Mouse (Mus musculus) neural tube, embryonic 14.5 days (tissue): Measurements from ENCODE around the gene Txnl4b. TPM values are rescaled to one million over a fixed set of nuclear protein-coding genes. Genes with fewer than 3 reads are reported as not detected.

Experiments
- ATAC-seq: fragments of 200-750 bp; cut with Nextera tagmentation; 2 replicates; pipeline ENCODE4 v1.8.0; 2017; ENCODE audit warnings: low read depth, mild to moderate bottlenecking, moderate TSS enrichment, moderate library complexity
- H3K27ac ChIP-seq: fragments of 300-500 bp; sonication (generic); 2 replicates; pipeline ENCODE4 v1.5.1; 2014; ENCODE audit warnings: low read depth, mild to moderate bottlenecking, control low read depth, low read length, moderate library complexity, mixed read lengths
- H3K27me3 ChIP-seq: fragments of 300-500 bp; sonication (generic); 2 replicates; pipeline ENCODE4 v1.6.1; 2014; ENCODE audit warnings: low read length; ENCODE audit not compliant: control insufficient read depth, insufficient read depth
- H3K36me3 ChIP-seq: fragments of 300-500 bp; sonication (generic); 2 replicates; pipeline ENCODE4 v1.6.1; 2014; ENCODE audit warnings: low read length, mixed read lengths; ENCODE audit not compliant: control insufficient read depth, insufficient read depth
- H3K4me1 ChIP-seq: fragments of 300-500 bp; sonication (generic); 2 replicates; pipeline ENCODE4 v1.6.1; 2014; ENCODE audit warnings: low read length; ENCODE audit not compliant: control insufficient read depth, insufficient read depth
- H3K4me2 ChIP-seq: fragments of 300-500 bp; sonication (generic); 2 replicates; pipeline ENCODE4 v1.6.1; 2014; ENCODE audit warnings: mild to moderate bottlenecking, low read depth, low read length, control low read depth
- H3K4me3 ChIP-seq: fragments of 300-500 bp; sonication (generic); 2 replicates; pipeline ENCODE4 v1.5.1; 2014; ENCODE audit warnings: low read depth, low read length, control low read depth, mixed read lengths
- H3K9ac ChIP-seq: fragments of 300-500 bp; sonication (generic); replicated peaks from 2 replicates; pipeline ENCODE4 v1.6.1; 2014; ENCODE audit warnings: low read depth, mild to moderate bottlenecking, control low read depth, low read length, mixed read lengths
- H3K9me3 ChIP-seq: fragments of 300-500 bp; sonication (generic); 2 replicates; pipeline ENCODE4 v1.6.1; 2016; ENCODE audit warnings: low read length; ENCODE audit not compliant: control insufficient read depth
- WGBS: fragments of 180-500 bp; shearing (Covaris S2); extraction: QIAGEN DNeasy Blood & Tissue Kit; methylation state at CpG from one replicate; pipeline ENCODE4 v1.1.7; 2014; 5-methylcytosine and 5-hydroxymethylcytosine counted together
- polyA plus RNA-seq: library from polyadenylated mRNA; unstranded; fragments of >200 nt; fragmentation: Nextera tagmentation; extraction: Ambion mirVana; gene quantifications from 2 replicates; pipeline ENCODE4 v1.2.1, GENCODE M21; 2014

The Txnl4b gene
- polyA plus RNA-seq: 31.9 TPM in 2 replicates

DNA sequence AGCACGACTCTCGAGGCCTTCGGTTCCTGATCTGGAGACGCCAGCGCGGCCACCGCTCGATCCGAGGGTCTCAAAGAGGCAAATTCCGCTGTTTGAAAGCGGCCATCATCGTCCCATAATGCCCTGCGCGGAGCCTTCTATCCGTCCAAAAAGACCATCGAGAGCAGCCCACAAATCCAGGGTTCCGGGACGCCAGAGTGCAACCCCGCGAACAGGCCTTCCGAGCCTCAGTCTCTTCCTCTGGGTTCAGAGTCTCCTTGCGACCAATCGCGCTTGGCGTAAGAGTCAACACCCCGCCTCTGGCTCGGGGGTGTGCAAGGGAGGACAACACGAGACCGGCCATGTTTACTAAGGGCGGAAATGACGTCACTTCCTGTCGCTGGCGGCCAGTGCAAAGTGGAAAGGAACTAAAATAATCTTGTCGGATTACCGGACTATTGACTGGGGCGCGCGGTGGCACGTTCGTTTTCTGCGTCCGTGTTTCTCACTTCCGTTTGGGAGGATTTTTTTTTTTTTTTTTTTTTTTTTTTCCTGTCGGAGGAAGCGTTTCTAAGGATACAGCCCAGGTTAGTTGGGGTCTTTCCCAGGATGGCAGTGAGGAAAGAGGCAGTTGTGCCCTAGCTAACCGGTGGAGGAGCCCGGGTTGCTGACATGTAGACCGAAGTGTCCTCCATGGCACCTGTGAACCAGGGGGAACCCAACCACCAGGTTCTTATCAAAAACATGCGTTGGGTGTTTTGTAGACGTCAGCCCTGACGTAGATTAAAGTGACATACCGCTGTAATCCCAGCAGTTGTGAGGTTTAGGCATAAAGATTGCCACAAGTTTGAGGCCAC, at the start of gene Txnl4b, which contains the start of gene Dhx38:
Gene Txnl4b, plus strand, starts transcription at position 395 of the 836 bp plus-strand sequence.
Gene Dhx38, minus strand, starts transcription at position 364 of the 836 bp plus-strand sequence.
- Histone ChIP-seq H3K4me1 (peaks cover 13% of the 10 kb centered on the region), H3K4me2 (peak within 1 kb of the TSS; percentile 93), H3K27ac (peak within 1 kb of the TSS; percentile 88), H3K4me3 (peak within 1 kb of the TSS; percentile 89), H3K27me3 (no peaks in the 10 kb centered on the region), H3K9ac (peak within 1 kb of the TSS; percentile 94), H3K36me3 (peaks cover 9% of the 10 kb centered on the region), H3K9me3 (no peaks in the 10 kb centered on the region)
- peak; percentile 100 for ATAC-seq
- under 1% methylated on average over 52 of the region's 52 CpGs for WGBS

DNA sequence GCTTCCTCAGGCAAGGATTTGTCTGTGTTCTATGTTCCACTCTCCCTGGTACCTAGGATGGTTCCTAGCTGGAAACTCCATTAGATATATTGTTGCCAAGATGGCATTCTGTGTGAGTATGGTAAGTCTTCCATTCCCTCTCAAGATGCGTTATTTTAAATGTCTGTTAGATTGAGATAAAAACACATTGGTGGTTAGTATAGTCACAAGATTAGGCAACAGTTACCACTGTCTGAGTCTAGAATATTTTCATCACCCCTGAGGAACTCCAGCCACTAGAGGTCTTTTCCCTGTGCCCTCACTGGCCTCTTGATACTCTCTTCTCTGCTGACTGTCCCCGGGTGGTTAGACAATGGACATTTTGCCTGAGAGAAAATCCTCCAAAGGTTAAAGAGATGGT, 41.7 kb upstream of the Txnl4b start:
- Histone ChIP-seq H3K27ac (no peak overlapping the region), H3K27me3 (no peaks in the 10 kb centered on the region), H3K4me2 (no peak overlapping the region), H3K36me3 (no peaks in the 10 kb centered on the region), H3K9ac (no peak overlapping the region), H3K4me1 (no peaks in the 10 kb centered on the region), H3K9me3 (no peaks in the 10 kb centered on the region), H3K4me3 (no peak overlapping the region)
- ATAC-seq: no peak
- 81% methylated on average over 2 of the region's 2 CpGs for WGBS

DNA sequence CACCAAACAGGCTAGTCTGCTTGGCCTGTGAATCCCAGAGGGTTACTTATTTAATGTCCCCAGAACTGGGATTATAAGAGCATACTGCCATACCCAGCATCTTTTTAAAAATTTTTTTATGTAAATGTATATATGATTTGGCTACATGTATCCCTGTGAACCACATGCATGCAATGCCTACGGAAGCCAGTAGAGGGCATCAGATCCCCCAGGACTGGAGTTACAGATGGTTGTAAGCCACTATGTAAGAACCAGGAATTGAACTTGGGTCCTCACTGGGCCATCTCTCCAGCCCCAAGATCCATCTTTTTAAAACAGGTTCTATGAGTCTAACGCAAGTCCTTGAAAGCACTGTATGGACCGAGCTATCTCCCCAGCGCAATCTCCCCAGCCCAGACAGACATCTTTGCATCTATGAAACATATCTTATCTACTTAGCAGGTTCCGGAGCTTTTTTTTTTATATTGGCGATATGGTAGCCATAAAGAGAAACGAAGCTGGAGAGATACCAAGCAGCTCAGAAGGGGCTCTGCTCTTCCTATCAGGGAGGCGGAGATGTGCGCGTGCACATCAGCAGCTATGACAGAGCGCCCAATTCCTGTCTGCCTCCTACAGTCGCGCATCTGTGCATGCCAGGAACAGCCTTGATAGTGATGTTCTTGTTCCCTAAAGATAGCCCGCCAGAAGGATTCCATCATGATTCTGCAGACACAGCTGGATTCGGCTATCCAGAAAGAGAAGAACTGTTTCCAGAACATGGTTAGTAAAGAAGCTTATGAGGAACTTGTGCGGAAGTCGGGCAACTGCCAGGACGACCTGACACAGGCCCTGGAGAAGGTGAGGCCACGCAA, 30.3 kb upstream of the Txnl4b start:
- no peak for ATAC-seq
- Histone ChIP-seq H3K9me3 (no peaks in the 10 kb centered on the region), H3K4me2 (no peak overlapping the region), H3K36me3 (no peaks in the 10 kb centered on the region), H3K4me3 (no peak overlapping the region), H3K9ac (no peak overlapping the region), H3K27me3 (no peaks in the 10 kb centered on the region), H3K27ac (no peak overlapping the region), H3K4me1 (no peaks in the 10 kb centered on the region)
- WGBS: 90% methylated on average over 19 of the region's 19 CpGs

DNA sequence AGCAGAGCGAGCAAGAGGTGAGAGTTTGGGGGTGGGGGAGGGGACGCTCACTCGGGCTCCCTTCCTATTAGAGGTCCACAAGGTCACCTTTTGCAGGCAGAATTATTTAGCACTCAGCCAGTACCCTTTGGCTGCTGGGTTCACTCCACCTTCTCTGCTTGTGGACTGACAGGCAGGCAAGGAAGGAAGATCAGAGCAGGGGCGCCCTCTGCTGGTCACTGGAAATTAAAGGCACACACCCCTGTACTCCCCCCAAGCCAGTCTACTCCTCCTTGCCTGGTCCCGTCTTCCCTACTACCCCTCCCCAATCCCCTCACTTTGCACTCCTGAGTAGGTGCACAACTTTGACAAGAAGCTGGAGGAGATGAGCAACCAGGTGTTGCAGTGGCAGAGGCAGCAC, 29.0 kb upstream of the Txnl4b start:
- peak; percentile 88 for ATAC-seq
- H3K36me3 ChIP-seq: no peaks in the 10 kb centered on the region
- 13% methylated on average over 5 of the region's 5 CpGs for WGBS
- no peaks in the 10 kb centered on the region for H3K4me1 ChIP-seq
- no peaks in the 10 kb centered on the region for H3K27me3 ChIP-seq
- H3K4me3 ChIP-seq: no peak overlapping the region
- H3K4me2 ChIP-seq: no peak overlapping the region
- H3K27ac ChIP-seq: no peak overlapping the region; the same call in 1 of the 2 replicates
- no peaks in the 10 kb centered on the region for H3K9me3 ChIP-seq
- H3K9ac ChIP-seq: no peak overlapping the region

DNA sequence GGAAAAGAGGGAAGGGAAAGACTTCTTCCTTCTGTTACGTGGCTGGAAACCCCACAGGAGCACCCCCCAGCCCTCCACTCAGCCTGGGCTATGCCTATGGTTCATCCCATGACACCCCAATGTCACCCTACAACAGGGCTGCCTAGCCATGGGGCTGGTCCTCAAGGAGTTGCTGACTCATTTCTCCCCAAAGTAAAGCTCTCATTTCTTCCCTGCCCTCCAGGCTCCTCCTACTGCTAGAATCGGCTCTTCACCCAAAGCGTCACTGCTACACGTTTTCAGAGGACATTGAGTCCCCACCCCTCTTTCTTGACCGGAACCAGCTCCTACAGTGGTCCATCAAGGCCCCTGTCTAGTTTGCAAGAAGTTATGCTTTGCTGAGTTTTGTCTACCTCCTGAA, 23.5 kb upstream of the Txnl4b start:
- Histone ChIP-seq H3K36me3 (peaks cover 4% of the 10 kb centered on the region; the same call in 1 of the 2 replicates), H3K27ac (no peak overlapping the region), H3K9me3 (no peaks in the 10 kb centered on the region), H3K27me3 (no peaks in the 10 kb centered on the region), H3K9ac (no peak overlapping the region), H3K4me1 (no peaks in the 10 kb centered on the region), H3K4me3 (no peak overlapping the region), H3K4me2 (no peak overlapping the region)
- 76% methylated on average over 5 of the region's 5 CpGs for WGBS
- no peak for ATAC-seq

DNA sequence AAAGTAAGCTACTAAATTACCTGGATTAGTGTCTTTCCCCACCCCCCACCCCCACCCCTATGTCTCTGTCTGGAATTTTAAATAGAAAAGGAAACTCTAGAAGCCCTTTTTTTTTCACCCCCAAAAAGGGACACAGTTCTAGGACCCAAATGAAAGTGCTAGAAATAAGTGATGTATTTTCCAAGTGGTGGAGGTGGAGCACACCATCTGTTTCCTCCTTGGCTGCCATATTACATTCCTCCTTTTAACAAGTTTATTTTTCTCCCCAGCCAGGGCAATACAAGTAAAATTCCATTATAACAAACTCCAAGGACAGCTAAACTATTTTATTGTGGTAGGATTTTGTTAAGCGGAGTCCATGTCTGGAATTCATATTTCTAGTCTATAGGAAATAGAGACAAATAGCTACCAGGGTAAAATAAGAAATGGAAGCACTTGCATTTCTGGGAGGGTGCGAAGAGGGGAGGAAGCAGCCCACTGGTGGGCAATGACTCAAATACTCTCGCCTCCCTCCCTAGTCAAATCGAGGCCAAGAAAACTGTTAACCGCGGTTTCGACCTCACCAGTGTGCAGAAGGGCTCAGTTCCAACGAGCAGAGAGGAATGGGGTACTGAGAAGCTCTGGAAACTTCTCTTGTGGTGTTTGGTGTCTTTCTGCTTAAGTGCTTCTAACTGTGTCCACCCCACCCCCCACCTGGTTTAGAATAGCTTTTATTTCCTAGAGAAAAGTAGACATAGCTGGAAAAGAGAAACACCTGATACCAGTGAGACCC, 22.8 kb upstream of the Txnl4b start:
- no peak overlapping the region for H3K4me2 ChIP-seq
- H3K4me3 ChIP-seq: no peak overlapping the region
- no peak for ATAC-seq
- peaks cover 10% of the 10 kb centered on the region; the same call in 1 of the 2 replicates for H3K36me3 ChIP-seq
- no peaks in the 10 kb centered on the region for H3K4me1 ChIP-seq
- no peaks in the 10 kb centered on the region for H3K9me3 ChIP-seq
- WGBS: 76% methylated on average over 8 of the region's 8 CpGs
- H3K27ac ChIP-seq: no peak overlapping the region
- no peaks in the 10 kb centered on the region for H3K27me3 ChIP-seq
- no peak overlapping the region for H3K9ac ChIP-seq

DNA sequence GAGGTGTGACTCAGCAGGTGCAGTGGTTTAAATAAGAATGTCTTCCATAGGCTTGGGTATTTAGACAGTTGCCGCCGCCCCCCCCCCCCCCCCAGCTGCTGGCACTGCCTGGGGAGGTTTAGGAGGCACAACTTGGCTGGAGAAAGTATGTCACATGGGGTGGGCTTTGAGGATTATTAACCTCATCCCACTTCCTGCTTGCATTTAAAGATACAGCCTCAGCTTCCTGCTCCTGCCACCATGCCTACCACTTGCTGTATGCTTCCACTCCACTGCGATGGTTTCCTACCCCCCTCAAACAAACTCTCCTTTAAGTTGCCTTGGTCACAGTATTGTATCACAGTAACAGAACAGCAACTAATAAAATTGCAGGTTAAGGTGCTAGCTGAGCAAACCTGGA, 21.6 kb upstream of the Txnl4b start:
- Histone ChIP-seq H3K4me2 (no peak overlapping the region), H3K4me1 (no peaks in the 10 kb centered on the region), H3K9ac (no peak overlapping the region), H3K27me3 (no peaks in the 10 kb centered on the region), H3K9me3 (no peaks in the 10 kb centered on the region), H3K4me3 (no peak overlapping the region), H3K36me3 (peaks cover 18% of the 10 kb centered on the region), H3K27ac (no peak overlapping the region)
- ATAC-seq: no peak
- 42% methylated on average over 3 of the region's 3 CpGs for WGBS

DNA sequence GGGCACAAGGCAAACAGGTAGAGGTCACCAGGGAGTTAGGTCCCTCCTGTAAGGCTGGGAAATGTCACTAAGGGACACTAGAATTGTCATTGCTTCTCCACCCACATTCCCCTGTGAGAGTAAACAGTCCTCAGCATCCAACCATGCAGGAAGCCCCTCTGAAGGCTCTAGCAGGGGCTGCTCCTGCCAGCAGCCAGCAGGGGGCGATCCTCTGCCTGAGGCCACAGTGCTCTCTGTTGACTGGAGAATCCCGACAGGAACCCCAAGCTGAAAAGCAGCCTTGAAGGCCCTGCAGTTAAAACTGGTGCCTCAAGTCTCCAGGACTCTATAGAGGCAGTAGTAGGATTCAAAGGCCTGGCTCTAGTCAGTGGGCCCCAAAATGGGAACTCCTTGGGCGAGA, 14.0 kb upstream of the Txnl4b start:
- Histone ChIP-seq H3K27me3 (no peaks in the 10 kb centered on the region), H3K4me2 (no peak overlapping the region), H3K4me1 (no peaks in the 10 kb centered on the region), H3K36me3 (peaks cover 85% of the 10 kb centered on the region), H3K27ac (no peak overlapping the region), H3K9ac (no peak overlapping the region), H3K4me3 (no peak overlapping the region), H3K9me3 (no peaks in the 10 kb centered on the region)
- ATAC-seq: no peak
- WGBS: 48% methylated on average over 3 of the region's 3 CpGs
